ENCODE assay signal across 9 mouse cellular contexts in genomic region chr6:25690284-25690605, GRCm38 (mm10). TPM values are rescaled to one million over a fixed set of nuclear protein-coding genes. Genes with fewer than 3 reads are reported as not detected.
A peak's percentile ranks its signal among the peaks of the same experiment; 100 is the strongest.
DNase-seq lines count a peak whose midpoint lies in the region; ATAC-seq lines count a peak whose summit lies in the region.
"Had no signal": no experiment of that assay in that cellular context is flagged by ENCODE, and none has a peak within 500 bp of the region (broad histone marks: within the 10 kb centered on the region; RNA-seq: fewer than 3 reads in every experiment).

No protein-coding gene starts in this region.

- H3K4me3 ChIP-seq in heart, embryonic 12.5 days, result peak overlapping the region; percentile 63
- peak overlapping the region; percentile 64 for H3K4me3 ChIP-seq in forebrain, embryonic 13.5 days

- H3K9me3 ChIP-seq in heart, embryonic 12.5 days (replicated peaks), result no peaks in the 10 kb centered on the region
- H3K9me3 ChIP-seq in forebrain, embryonic 13.5 days (replicated peaks), result no peaks in the 10 kb centered on the region

- peaks cover 6% of the 10 kb centered on the region; the same call in 1 of the 2 replicates for H3K4me1 ChIP-seq in heart, embryonic 12.5 days (replicated peaks)
- H3K4me1 ChIP-seq in forebrain, embryonic 13.5 days, result peaks cover 17% of the 10 kb centered on the region; the same call in 1 of the 2 replicates

- H3K9ac ChIP-seq in heart, embryonic 12.5 days, result peak overlapping the region; percentile 62
- H3K9ac ChIP-seq in forebrain, embryonic 13.5 days, result peak overlapping the region; percentile 68

- WGBS in heart, embryonic 12.5 days, result 0% methylated on average over 5 of the region's 5 CpGs
- under 1% methylated on average over 5 of the region's 5 CpGs for WGBS in forebrain, embryonic 13.5 days

- no peak for DNase-seq in heart, adult 9 months (ENCODE audit: low spot score in 2 of 2)
- peak; percentile 14 for DNase-seq in adrenal gland, adult 8-10 months
- peak; percentile 3 for DNase-seq in kidney, postnatal 14 days
- peak; percentile 75 for DNase-seq in mesoderm, embryonic 11.5 days (ENCODE audit: low read depth, low spot score)
- peak; percentile 71 for DNase-seq in telencephalon, adult 2 months (ENCODE audit: low read depth, low spot score)
- no peak for DNase-seq in urinary bladder, adult 18-20 months (ENCODE audit: low spot score in 2 of 2)

- no peaks in the 10 kb centered on the region for H3K36me3 ChIP-seq in heart, embryonic 12.5 days
- H3K36me3 ChIP-seq in forebrain, embryonic 13.5 days (ENCODE audit: poor library complexity, severe bottlenecking), result no peaks in the 10 kb centered on the region

- peaks cover 15% of the 10 kb centered on the region for H3K27me3 ChIP-seq in heart, embryonic 12.5 days (replicated peaks)
- peaks cover 13% of the 10 kb centered on the region for H3K27me3 ChIP-seq in forebrain, embryonic 13.5 days

- ATAC-seq in heart, embryonic 12.5 days (ENCODE audit: insufficient number of reproducible peaks, low FRiP score), result no peak; the same call in 1 of the 2 replicates
- ATAC-seq in forebrain, embryonic 13.5 days, result peak; percentile 76

- peak overlapping the region; percentile 48 for H3K27ac ChIP-seq in heart, embryonic 12.5 days (ENCODE audit: poor library complexity, severe bottlenecking)
- H3K27ac ChIP-seq in forebrain, embryonic 13.5 days, result no peak overlapping the region

- H3K4me2 ChIP-seq in heart, embryonic 12.5 days, result peak overlapping the region; percentile 94
- peak overlapping the region; percentile 94 for H3K4me2 ChIP-seq in forebrain, embryonic 13.5 days

RNA-seq across cellular contexts. Expression of gene Gpr37, which starts 0.3 kb away (rescaled TPM):
- polyA plus RNA-seq in heart, embryonic 12.5 days (2016; fragmentation: Nextera tagmentation; extraction: Ambion mirVana), result 1.1 and 1.4 TPM in 2 replicates
- under 1 TPM; 0.12 to 0.28 (median 0.22) TPM for total RNA-seq in adrenal gland, adult 8-10 months (2022)
- polyA plus RNA-seq in forebrain, embryonic 13.5 days (2015; fragmentation: Nextera tagmentation; extraction: Ambion mirVana), result 1.5 and 1.8 TPM in 2 replicates
- polyA plus RNA-seq: large intestine, adult 2 months had no signal

Comparison
In these comparisons a context has a peak if more than half of its experiments do, and no peak if none do; other contexts are left out.
1. DNase-seq: peak in adrenal gland, adult 8-10 months (single experiment), kidney, postnatal 14 days (single experiment), mesoderm, embryonic 11.5 days (single experiment) and telencephalon, adult 2 months (single experiment); none in heart, adult 9 months (0 of 2) and urinary bladder, adult 18-20 months (0 of 2).